Mouse (Mus musculus): Measurements from ENCODE around the gene Elmo2.

DNA sequence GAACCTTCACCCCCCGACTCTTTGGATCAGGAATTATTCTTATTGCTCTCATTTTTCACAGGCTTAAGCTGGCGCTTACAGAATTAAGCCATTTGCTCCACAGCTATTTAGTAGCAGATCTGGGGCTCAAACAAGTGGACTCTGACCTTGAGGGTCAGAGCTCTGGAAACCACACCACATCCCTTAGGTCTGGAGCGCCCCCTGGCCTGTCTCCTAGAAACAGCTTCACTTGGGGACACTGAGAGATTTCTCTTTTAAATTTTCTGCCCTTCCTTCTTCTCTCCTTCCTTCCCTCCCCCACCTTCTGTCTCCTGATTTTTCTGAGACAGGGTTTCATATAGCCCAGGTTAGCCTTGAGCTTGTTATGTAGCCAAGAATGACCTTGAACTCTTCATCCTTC is 10.9 kb upstream of the Elmo2 start:
- no peak for TF ChIP-seq POLR2A (IDR thresholded peaks at IDR 0.05; ENCODE audit: low read depth, low read length)
- peak; percentile 80 for TF ChIP-seq CTCF (conservative IDR thresholded peaks at IDR 0.05; ENCODE audit: insufficient read depth, insufficient read length, low read depth, low read length)
